Mouse (Mus musculus): ENCODE measurements around the gene Bcar3. TPM values are rescaled to one million over a fixed set of nuclear protein-coding genes. Genes with fewer than 3 reads are reported as not detected.

Gene Bcar3
- total and polyA plus RNA-seq, 3 experiments: 47.4 to 61.2 (median 52.0) TPM

- no peak overlapping the region for H3K27ac ChIP-seq (ENCODE audit: insufficient read depth, low read depth)
- H3K9me3 ChIP-seq (replicated peaks; ENCODE audit: low read length): no peaks in the 10 kb centered on the region
- dilution Hi-C loops (cut with MboI; ENCODE audit: extremely low pct_ligation_motif_present, extremely low pct_unique_long_range_greater_than_20kb, low sequenced_read_pairs) (no loop called here), in situ Hi-C loops (cut with MboI; ENCODE audit: low pct_ligation_motif_present, low pct_unique_long_range_greater_than_20kb, low sequenced_read_pairs) (no loop called here)
- no peak overlapping the region for H3K4me3 ChIP-seq (replicated peaks in 1 of 3; ENCODE audit: low read depth in 2 of 3, low read length in 2 of 3, poor library complexity in 1 of 3)
- H3K9ac ChIP-seq (ENCODE audit: insufficient read depth, low read depth): no peak overlapping the region
- no peaks in the 10 kb centered on the region for H3K27me3 ChIP-seq (replicated peaks)
- H3K79me2 ChIP-seq (replicated peaks; ENCODE audit: control insufficient read depth, extremely low read depth, insufficient read depth, poor library complexity, severe bottlenecking): no peaks in the 10 kb centered on the region
- no peak overlapping the region for H3K4me2 ChIP-seq (ENCODE audit: insufficient read depth, low read depth, poor library complexity, severe bottlenecking)
- H3K4me1 ChIP-seq (ENCODE audit: control insufficient read depth in 1 of 2, insufficient read depth in 2 of 2): peaks cover 12 to 32% of the 10 kb centered on the region in 2 experiments; a peak in 3 of 4 replicates
- TF ChIP-seq MAX (IDR thresholded peaks at IDR 0.05; ENCODE audit: low read length): no peak
- no peak for TF ChIP-seq POLR2AphosphoS2 (IDR thresholded peaks at IDR 0.05; ENCODE audit: low read depth, low read length)
- TF ChIP-seq MYC (IDR thresholded peaks at IDR 0.05; ENCODE audit: low read depth, low read length): no peak
- TF ChIP-seq ZNF384 (IDR thresholded peaks at IDR 0.05; ENCODE audit: low read depth, low read length): no peak
- no peak for TF ChIP-seq ZMIZ1 (IDR thresholded peaks at IDR 0.05; ENCODE audit: low read depth, low read length)
- TF ChIP-seq RCOR1 (conservative IDR thresholded peaks at IDR 0.05; ENCODE audit: low read depth, low read length): no peak
- TF ChIP-seq PAX5 (IDR thresholded peaks at IDR 0.05; ENCODE audit: low read length): no peak
- no peak for TF ChIP-seq MAFK (IDR thresholded peaks at IDR 0.05; ENCODE audit: insufficient replicate concordance, low read length)
- TF ChIP-seq SIN3A (IDR thresholded peaks at IDR 0.05; ENCODE audit: low read length): no peak
- no peak for TF ChIP-seq NELFE (IDR thresholded peaks at IDR 0.05; ENCODE audit: low read depth, low read length)
- no peak for TF ChIP-seq IRF4 (IDR thresholded peaks at IDR 0.05; ENCODE audit: low read depth, low read length)
- no peak for TF ChIP-seq MAZ (IDR thresholded peaks at IDR 0.05; ENCODE audit: low read depth, low read length)
- TF ChIP-seq HCFC1 (IDR thresholded peaks at IDR 0.05; ENCODE audit: low read depth, low read length): no peak
- TF ChIP-seq CTCF (conservative IDR thresholded peaks at IDR 0.05 in 1 of 2, IDR thresholded peaks at IDR 0.05 in 1 of 2; ENCODE audit: low read depth in 2 of 2, low read length in 2 of 2): no peak
- TF ChIP-seq ZC3H11A (IDR thresholded peaks at IDR 0.05; ENCODE audit: low read depth, low read length): no peak
- TF ChIP-seq USF1 (IDR thresholded peaks at IDR 0.05; ENCODE audit: low read depth, low read length): no peak
- no peak for TF ChIP-seq POLR2A (IDR thresholded peaks at IDR 0.05; ENCODE audit: low read depth, low read length)
- TF ChIP-seq CHD2 (IDR thresholded peaks at IDR 0.05; ENCODE audit: low read length): no peak
- TF ChIP-seq JUN (IDR thresholded peaks at IDR 0.05; ENCODE audit: insufficient read depth, low read depth, low read length): no peak
- no peak for DNase-seq (ENCODE audit: extremely low read depth)
- H3K36me3 ChIP-seq (replicated peaks in 1 of 2; ENCODE audit: control insufficient read depth in 1 of 2, insufficient read depth in 1 of 2, low read length in 1 of 2): peaks cover 80 to 97% of the 10 kb centered on the region in 2 experiments
Observed at GRCm38 (mm10) chr3:122519082-122519481, 225.1 kb downstream of the Bcar3 start.

DNA sequence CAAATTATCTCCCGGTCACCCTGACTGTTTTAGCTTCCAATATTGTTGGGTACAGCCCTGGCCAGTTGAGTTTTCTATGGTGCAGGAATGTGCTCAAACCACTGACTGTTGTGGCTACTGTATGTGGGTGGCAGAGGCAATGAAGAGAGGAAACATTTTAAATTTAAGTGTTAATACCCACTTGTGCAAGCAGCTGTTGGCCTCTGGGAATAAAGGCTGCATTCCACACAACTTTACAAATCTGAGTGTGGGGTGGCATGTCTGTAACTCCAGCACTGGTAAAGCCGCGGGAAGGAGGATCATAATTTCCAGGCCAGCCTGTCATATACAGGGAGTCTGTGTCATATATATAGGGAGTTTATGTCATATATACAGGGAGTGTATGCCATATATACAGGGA is 226.4 kb downstream of the Bcar3 start:
- no peaks in the 10 kb centered on the region for H3K9me3 ChIP-seq (replicated peaks; ENCODE audit: low read length)
- dilution Hi-C loops (cut with MboI; ENCODE audit: extremely low pct_ligation_motif_present, extremely low pct_unique_long_range_greater_than_20kb, low sequenced_read_pairs): no loop called here

More for the DNA sequence above, 226.4 kb downstream of the Bcar3 start:
- H3K27ac ChIP-seq (ENCODE audit: insufficient read depth, low read depth): no peak overlapping the region
- in situ Hi-C loops (cut with MboI; ENCODE audit: low pct_ligation_motif_present, low pct_unique_long_range_greater_than_20kb, low sequenced_read_pairs): loop anchor here (10.0 kb wide), 1 partner anchor 94 kb away; the partner anchor contains the start of gene Fnbp1l
- no peak overlapping the region for H3K9ac ChIP-seq (ENCODE audit: insufficient read depth, low read depth)
- no peak overlapping the region for H3K4me3 ChIP-seq (replicated peaks in 1 of 3; ENCODE audit: low read depth in 2 of 3, low read length in 2 of 3, poor library complexity in 1 of 3)
- peaks cover 12 to 32% of the 10 kb centered on the region in 2 experiments; a peak in 3 of 4 replicates for H3K4me1 ChIP-seq (ENCODE audit: control insufficient read depth in 1 of 2, insufficient read depth in 2 of 2)
- peaks cover 82 to 99% of the 10 kb centered on the region in 2 experiments for H3K36me3 ChIP-seq (replicated peaks in 1 of 2; ENCODE audit: control insufficient read depth in 1 of 2, insufficient read depth in 1 of 2, low read length in 1 of 2)
- no peak for TF ChIP-seq SMC3 (IDR thresholded peaks at IDR 0.05; ENCODE audit: low read depth, low read length)
- TF ChIP-seq ZNF384 (IDR thresholded peaks at IDR 0.05; ENCODE audit: low read depth, low read length): no peak
- no peak for TF ChIP-seq RAD21 (IDR thresholded peaks at IDR 0.05; ENCODE audit: low read depth, low read length)
- TF ChIP-seq MXI1 (IDR thresholded peaks at IDR 0.05; ENCODE audit: low read depth, low read length): no peak
- TF ChIP-seq POLR2A (IDR thresholded peaks at IDR 0.05; ENCODE audit: low read depth, low read length): no peak
- no peak for TF ChIP-seq TCF12 (IDR thresholded peaks at IDR 0.05; ENCODE audit: low read depth, low read length)
- no peak for TF ChIP-seq CHD2 (IDR thresholded peaks at IDR 0.05; ENCODE audit: low read length)
- no peak for TF ChIP-seq MAX (IDR thresholded peaks at IDR 0.05; ENCODE audit: low read length)
- no peak for TF ChIP-seq NELFE (IDR thresholded peaks at IDR 0.05; ENCODE audit: low read depth, low read length)
- no peak overlapping the region for H3K4me2 ChIP-seq (ENCODE audit: insufficient read depth, low read depth, poor library complexity, severe bottlenecking)
- H3K79me2 ChIP-seq (replicated peaks; ENCODE audit: control insufficient read depth, extremely low read depth, insufficient read depth, poor library complexity, severe bottlenecking): no peaks in the 10 kb centered on the region
- H3K27me3 ChIP-seq (replicated peaks): no peaks in the 10 kb centered on the region
- no peak for DNase-seq (ENCODE audit: extremely low read depth)
